Mouse (Mus musculus): ENCODE results near the gene Arhgap1. TPM values are rescaled to one million over a fixed set of nuclear protein-coding genes. Genes with fewer than 3 reads are reported as not detected.
A peak's percentile ranks its signal among the peaks of the same experiment; 100 is the strongest.

The Arhgap1 gene
- polyA plus RNA-seq, 1 experiment from 2014 or later, result 88.3 TPM

GRCm38 (mm10) chr2:91642825-91643415, 6.7 kb upstream of the Arhgap1 start:
- peaks cover 59% of the 10 kb centered on the region for H3K36me3 ChIP-seq (replicated peaks; ENCODE audit: control insufficient read depth, insufficient read depth)
- no peak overlapping the region for H3K9ac ChIP-seq
- no peaks in the 10 kb centered on the region for H3K27me3 ChIP-seq (ENCODE audit: control insufficient read depth, insufficient read depth, low read length)
- H3K27ac ChIP-seq, result no peak overlapping the region
- H3K4me2 ChIP-seq (replicated peaks), result no peak overlapping the region
- ATAC-seq (ENCODE audit: low FRiP score), result no peak
- H3K9me3 ChIP-seq (ENCODE audit: control insufficient read depth, low read length), result no peaks in the 10 kb centered on the region
- WGBS, result 87% methylated on average over 2 of the region's 2 CpGs
- no peak for DNase-seq (ENCODE audit: low spot score)
- H3K4me1 ChIP-seq (replicated peaks; ENCODE audit: control insufficient read depth, insufficient read depth, low read length), result no peaks in the 10 kb centered on the region
- no peak overlapping the region for H3K4me3 ChIP-seq (replicated peaks; ENCODE audit: low read length)

GRCm38 (mm10) chr2:91644021-91644420, 5.6 kb upstream of the Arhgap1 start:
- Histone ChIP-seq H3K27ac (no peak overlapping the region), H3K36me3 (replicated peaks; ENCODE audit: control insufficient read depth, insufficient read depth) (peaks cover 60% of the 10 kb centered on the region), H3K4me3 (replicated peaks; ENCODE audit: low read length) (no peak overlapping the region), H3K27me3 (ENCODE audit: control insufficient read depth, insufficient read depth, low read length) (no peaks in the 10 kb centered on the region), H3K9ac (no peak overlapping the region), H3K9me3 (ENCODE audit: control insufficient read depth, low read length) (no peaks in the 10 kb centered on the region), H3K4me2 (replicated peaks) (no peak overlapping the region), H3K4me1 (replicated peaks; ENCODE audit: control insufficient read depth, insufficient read depth, low read length) (peaks cover 6% of the 10 kb centered on the region)
- 93% methylated on average over 11 of the region's 11 CpGs for WGBS
- DNase-seq (ENCODE audit: low spot score), result no peak
- ATAC-seq (ENCODE audit: low FRiP score), result no peak

- H3K4me3 ChIP-seq (replicated peaks; ENCODE audit: low read length), result no peak overlapping the region
- no peaks in the 10 kb centered on the region for H3K27me3 ChIP-seq (ENCODE audit: control insufficient read depth, insufficient read depth, low read length)
- 97% methylated on average over 15 of the region's 15 CpGs for WGBS
- no peak overlapping the region for H3K27ac ChIP-seq
- H3K9me3 ChIP-seq (ENCODE audit: control insufficient read depth, low read length), result no peaks in the 10 kb centered on the region
- no peak overlapping the region for H3K4me2 ChIP-seq (replicated peaks)
- no peak overlapping the region for H3K9ac ChIP-seq
- no peak for DNase-seq (ENCODE audit: low spot score)
- peaks cover 60% of the 10 kb centered on the region for H3K36me3 ChIP-seq (replicated peaks; ENCODE audit: control insufficient read depth, insufficient read depth)
- no peak for ATAC-seq (ENCODE audit: low FRiP score)
- H3K4me1 ChIP-seq (replicated peaks; ENCODE audit: control insufficient read depth, insufficient read depth, low read length), result peaks cover 6% of the 10 kb centered on the region
Measured at GRCm38 (mm10) chr2:91645354-91645753, 4.3 kb upstream of the Arhgap1 start.

- WGBS, result 95% methylated on average over 11 of the region's 11 CpGs
- no peak for ATAC-seq (ENCODE audit: low FRiP score)
- no peaks in the 10 kb centered on the region for H3K9me3 ChIP-seq (ENCODE audit: control insufficient read depth, low read length)
Measured at GRCm38 (mm10) chr2:91645811-91646210, 3.8 kb upstream of the Arhgap1 start.

GRCm38 (mm10) chr2:91646733-91647132, 2.9 kb upstream of the Arhgap1 start:
- H3K9me3 ChIP-seq (ENCODE audit: control insufficient read depth, low read length), result no peaks in the 10 kb centered on the region
- no peak for ATAC-seq (ENCODE audit: low FRiP score)
- no peaks in the 10 kb centered on the region for H3K27me3 ChIP-seq (ENCODE audit: control insufficient read depth, insufficient read depth, low read length)
- peaks cover 15% of the 10 kb centered on the region for H3K4me1 ChIP-seq (replicated peaks; ENCODE audit: control insufficient read depth, insufficient read depth, low read length)
- 42% methylated on average over 1 of the region's 1 CpGs for WGBS
- H3K4me3 ChIP-seq (replicated peaks; ENCODE audit: low read length), result no peak overlapping the region
- H3K36me3 ChIP-seq (replicated peaks; ENCODE audit: control insufficient read depth, insufficient read depth), result peaks cover 63% of the 10 kb centered on the region
- peak; percentile 69 for DNase-seq (ENCODE audit: low spot score)
- H3K27ac ChIP-seq, result no peak overlapping the region
- no peak overlapping the region for H3K9ac ChIP-seq
- H3K4me2 ChIP-seq (replicated peaks), result no peak overlapping the region

More at GRCm38 (mm10) chr2:91645811-91646210, 3.8 kb upstream of the Arhgap1 start:
- Histone ChIP-seq H3K36me3 (replicated peaks; ENCODE audit: control insufficient read depth, insufficient read depth) (peaks cover 60% of the 10 kb centered on the region), H3K4me2 (replicated peaks) (no peak overlapping the region), H3K9ac (no peak overlapping the region), H3K27ac (no peak overlapping the region), H3K4me3 (replicated peaks; ENCODE audit: low read length) (no peak overlapping the region), H3K4me1 (replicated peaks; ENCODE audit: control insufficient read depth, insufficient read depth, low read length) (peaks cover 10% of the 10 kb centered on the region), H3K27me3 (ENCODE audit: control insufficient read depth, insufficient read depth, low read length) (no peaks in the 10 kb centered on the region)
- no peak for DNase-seq (ENCODE audit: low spot score)

GRCm38 (mm10) chr2:91649152-91649551, 508 bp upstream of the Arhgap1 start:
- Histone ChIP-seq H3K36me3 (replicated peaks; ENCODE audit: control insufficient read depth, insufficient read depth) (peaks cover 49% of the 10 kb centered on the region), H3K4me3 (replicated peaks; ENCODE audit: low read length) (peak overlapping the region; percentile 66), H3K9me3 (ENCODE audit: control insufficient read depth, low read length) (no peaks in the 10 kb centered on the region), H3K27me3 (ENCODE audit: control insufficient read depth, insufficient read depth, low read length) (no peaks in the 10 kb centered on the region), H3K27ac (peak overlapping the region; percentile 81), H3K4me1 (replicated peaks; ENCODE audit: control insufficient read depth, insufficient read depth, low read length) (peaks cover 23% of the 10 kb centered on the region), H3K4me2 (replicated peaks) (peak overlapping the region; percentile 83), H3K9ac (peak overlapping the region; percentile 67)
- WGBS, result 5% methylated on average over 15 of the region's 15 CpGs
- ATAC-seq (ENCODE audit: low FRiP score), result no peak
- no peak for DNase-seq (ENCODE audit: low spot score)

GRCm38 (mm10) chr2:91650360-91650995, 818 bp downstream of the Arhgap1 start:
- WGBS, result 21% methylated on average over 16 of the region's 16 CpGs
- peaks cover 49% of the 10 kb centered on the region for H3K36me3 ChIP-seq (replicated peaks; ENCODE audit: control insufficient read depth, insufficient read depth)
- H3K4me1 ChIP-seq (replicated peaks; ENCODE audit: control insufficient read depth, insufficient read depth, low read length), result peaks cover 23% of the 10 kb centered on the region
- no peak for DNase-seq (ENCODE audit: low spot score)
- H3K4me3 ChIP-seq (replicated peaks; ENCODE audit: low read length), result peak overlapping the region; percentile 66
- H3K9ac ChIP-seq, result peak overlapping the region; percentile 71
- peak overlapping the region; percentile 63 for H3K27ac ChIP-seq
- no peaks in the 10 kb centered on the region for H3K27me3 ChIP-seq (ENCODE audit: control insufficient read depth, insufficient read depth, low read length)
- H3K9me3 ChIP-seq (ENCODE audit: control insufficient read depth, low read length), result no peaks in the 10 kb centered on the region
- ATAC-seq (ENCODE audit: low FRiP score), result peak; percentile 35
- H3K4me2 ChIP-seq (replicated peaks), result peak overlapping the region; percentile 80

GRCm38 (mm10) chr2:91651458-91652258, 2.0 kb downstream of the Arhgap1 start:
- Histone ChIP-seq H3K4me2 (replicated peaks) (no peak overlapping the region), H3K27ac (no peak overlapping the region), H3K4me1 (replicated peaks; ENCODE audit: control insufficient read depth, insufficient read depth, low read length) (peaks cover 23% of the 10 kb centered on the region), H3K9me3 (ENCODE audit: control insufficient read depth, low read length) (no peaks in the 10 kb centered on the region), H3K9ac (no peak overlapping the region), H3K4me3 (replicated peaks; ENCODE audit: low read length) (no peak overlapping the region), H3K27me3 (ENCODE audit: control insufficient read depth, insufficient read depth, low read length) (no peaks in the 10 kb centered on the region), H3K36me3 (replicated peaks; ENCODE audit: control insufficient read depth, insufficient read depth) (peaks cover 49% of the 10 kb centered on the region)
- WGBS, result 92% methylated on average over 14 of the region's 14 CpGs
- ATAC-seq (ENCODE audit: low FRiP score), result no peak
- DNase-seq (ENCODE audit: low spot score), result no peak

GRCm38 (mm10) chr2:91652863-91653262, 3.2 kb downstream of the Arhgap1 start:
- WGBS, result 45% methylated on average over 6 of the region's 6 CpGs

More at GRCm38 (mm10) chr2:91652863-91653262, 3.2 kb downstream of the Arhgap1 start:
- no peak overlapping the region for H3K9ac ChIP-seq
- H3K4me1 ChIP-seq (replicated peaks; ENCODE audit: control insufficient read depth, insufficient read depth, low read length), result peaks cover 23% of the 10 kb centered on the region
- H3K27me3 ChIP-seq (ENCODE audit: control insufficient read depth, insufficient read depth, low read length), result no peaks in the 10 kb centered on the region
- peaks cover 49% of the 10 kb centered on the region for H3K36me3 ChIP-seq (replicated peaks; ENCODE audit: control insufficient read depth, insufficient read depth)
- H3K9me3 ChIP-seq (ENCODE audit: control insufficient read depth, low read length), result no peaks in the 10 kb centered on the region
- ATAC-seq (ENCODE audit: low FRiP score) (no peak), DNase-seq (ENCODE audit: low spot score) (no peak)
- H3K4me3 ChIP-seq (replicated peaks; ENCODE audit: low read length), result no peak overlapping the region
- no peak overlapping the region for H3K4me2 ChIP-seq (replicated peaks)
- H3K27ac ChIP-seq, result no peak overlapping the region
